Mouse (Mus musculus) neural tube, embryonic 13.5 days (tissue): Measurements from ENCODE around the gene Klf1. TPM values are rescaled to one million over a fixed set of nuclear protein-coding genes. Genes with fewer than 3 reads are reported as not detected.

Source experiments
- ATAC-seq: fragments of 200-750 bp; cut with Nextera tagmentation; 2 replicates; pipeline ENCODE4 v1.8.0; 2017; ENCODE audit warnings: low read depth, mild to moderate bottlenecking, moderate TSS enrichment, moderate library complexity
- H3K27ac ChIP-seq: fragments of 300-500 bp; sonication (generic); replicated peaks from 2 replicates; pipeline ENCODE4 v1.5.1; 2015; ENCODE audit warnings: moderate library complexity, mild to moderate bottlenecking, inconsistent platforms
- H3K27me3 ChIP-seq: fragments of 300-500 bp; sonication (generic); 2 replicates; pipeline ENCODE4 v1.6.1; 2015; ENCODE audit warnings: mild to moderate bottlenecking, inconsistent platforms
- H3K36me3 ChIP-seq: fragments of 300-500 bp; sonication (generic); 2 replicates; pipeline ENCODE4 v1.6.1; 2015; ENCODE audit warnings: mild to moderate bottlenecking, inconsistent platforms
- H3K4me1 ChIP-seq: fragments of 300-500 bp; sonication (generic); replicated peaks from 2 replicates; pipeline ENCODE4 v1.6.1; 2015; ENCODE audit warnings: inconsistent platforms
- H3K4me2 ChIP-seq: fragments of 300-500 bp; sonication (generic); 2 replicates; pipeline ENCODE4 v1.6.1; 2015; ENCODE audit warnings: inconsistent platforms, mild to moderate bottlenecking, moderate library complexity
- H3K4me3 ChIP-seq: fragments of 300-500 bp; sonication (generic); 2 replicates; pipeline ENCODE4 v1.5.1; 2015; ENCODE audit warnings: mild to moderate bottlenecking, inconsistent platforms
- H3K9ac ChIP-seq: fragments of 300-500 bp; sonication (generic); 2 replicates; pipeline ENCODE4 v1.6.1; 2015; ENCODE audit warnings: moderate library complexity, mild to moderate bottlenecking, inconsistent platforms
- H3K9me3 ChIP-seq: fragments of 300-500 bp; sonication (generic); 2 replicates; pipeline ENCODE4 v1.6.1; 2016; ENCODE audit warnings: inconsistent platforms
- WGBS: fragments of 180-500 bp; shearing (Covaris S2); methylation state at CpG from one replicate; pipeline ENCODE4 v1.1.7; 2015; 5-methylcytosine and 5-hydroxymethylcytosine counted together
- polyA plus RNA-seq: library from polyadenylated mRNA; unstranded; fragments of >200 nt; fragmentation: Nextera tagmentation; extraction: Ambion mirVana; gene quantifications from 2 replicates; pipeline ENCODE4 v1.2.1, GENCODE M21; 2015

The Klf1 gene
- polyA plus RNA-seq, 1 experiment from 2014 or later = 0.91 TPM

- Histone ChIP-seq H3K4me2 (no peak overlapping the region), H3K36me3 (peaks cover 95% of the 10 kb centered on the region), H3K4me1 (no peaks in the 10 kb centered on the region), H3K4me3 (no peak overlapping the region), H3K9ac (no peak overlapping the region), H3K9me3 (no peaks in the 10 kb centered on the region), H3K27ac (no peak overlapping the region), H3K27me3 (peaks cover 58% of the 10 kb centered on the region)
- WGBS = 85% methylated on average over 2 of the region's 2 CpGs
- no peak for ATAC-seq
Measured at GRCm38 (mm10) chr8:84921596-84921995, 19.9 kb downstream of the Klf1 start.

GRCm38 (mm10) chr8:84925557-84925956 is 23.8 kb downstream of the Klf1 start:
- 67% methylated on average over 7 of the region's 7 CpGs for WGBS

GRCm38 (mm10) chr8:84927513-84927912 is 25.8 kb downstream of the Klf1 start:
- H3K36me3 ChIP-seq = peaks cover 84% of the 10 kb centered on the region

More at GRCm38 (mm10) chr8:84925557-84925956, 23.8 kb downstream of the Klf1 start:
- H3K9me3 ChIP-seq = no peaks in the 10 kb centered on the region
- H3K36me3 ChIP-seq = peaks cover 85% of the 10 kb centered on the region
- no peak overlapping the region for H3K4me2 ChIP-seq
- peaks cover 12% of the 10 kb centered on the region for H3K4me1 ChIP-seq
- H3K9ac ChIP-seq = no peak overlapping the region
- ATAC-seq = no peak
- no peak overlapping the region for H3K27ac ChIP-seq
- H3K4me3 ChIP-seq = no peak overlapping the region
- H3K27me3 ChIP-seq = peaks cover 47% of the 10 kb centered on the region

GRCm38 (mm10) chr8:84928456-84929306 is 27.0 kb downstream of the Klf1 start:
- Histone ChIP-seq H3K36me3 (peaks cover 79% of the 10 kb centered on the region), H3K4me1 (peaks cover 14% of the 10 kb centered on the region), H3K4me2 (peak overlapping the region; percentile 52), H3K27me3 (peaks cover 50% of the 10 kb centered on the region), H3K27ac (no peak overlapping the region), H3K4me3 (peak overlapping the region; percentile 27), H3K9ac (peak overlapping the region; percentile 50), H3K9me3 (no peaks in the 10 kb centered on the region)
- 4% methylated on average over 48 of the region's 52 CpGs for WGBS
- peak; percentile 60; the same call in 1 of the 2 replicates for ATAC-seq

More at GRCm38 (mm10) chr8:84927513-84927912, 25.8 kb downstream of the Klf1 start:
- H3K4me1 ChIP-seq = peaks cover 12% of the 10 kb centered on the region
- H3K9ac ChIP-seq = no peak overlapping the region
- H3K4me2 ChIP-seq = no peak overlapping the region
- H3K27me3 ChIP-seq = peaks cover 46% of the 10 kb centered on the region
- no peak overlapping the region for H3K27ac ChIP-seq
- no peak for ATAC-seq
- H3K4me3 ChIP-seq = no peak overlapping the region
- 86% methylated on average over 1 of the region's 1 CpGs for WGBS
- H3K9me3 ChIP-seq = no peaks in the 10 kb centered on the region

GRCm38 (mm10) chr8:84930582-84930981 is 28.9 kb downstream of the Klf1 start:
- Histone ChIP-seq H3K27me3 (peaks cover 56% of the 10 kb centered on the region), H3K27ac (no peak overlapping the region), H3K9me3 (no peaks in the 10 kb centered on the region), H3K9ac (no peak overlapping the region), H3K4me2 (no peak overlapping the region), H3K4me1 (peaks cover 33% of the 10 kb centered on the region), H3K4me3 (no peak overlapping the region), H3K36me3 (peaks cover 60% of the 10 kb centered on the region)
- WGBS = 85% methylated on average over 13 of the region's 13 CpGs
- ATAC-seq = no peak

- Histone ChIP-seq H3K4me1 (peaks cover 43% of the 10 kb centered on the region), H3K9ac (peak overlapping the region; percentile 94), H3K27me3 (peaks cover 59% of the 10 kb centered on the region), H3K4me3 (peak overlapping the region; percentile 73), H3K9me3 (no peaks in the 10 kb centered on the region), H3K4me2 (peak overlapping the region; percentile 90), H3K27ac (no peak overlapping the region), H3K36me3 (peaks cover 33% of the 10 kb centered on the region)
- no peak for ATAC-seq
- 81% methylated on average over 16 of the region's 16 CpGs for WGBS
Measured at GRCm38 (mm10) chr8:84933767-84934559, 32.2 kb downstream of the Klf1 start.

- H3K4me2 ChIP-seq = peak overlapping the region; percentile 90
- peak; percentile 72 for ATAC-seq
- no peaks in the 10 kb centered on the region for H3K9me3 ChIP-seq
- peak overlapping the region; percentile 98 for H3K27ac ChIP-seq
- peaks cover 37% of the 10 kb centered on the region for H3K4me1 ChIP-seq
- peaks cover 30% of the 10 kb centered on the region for H3K36me3 ChIP-seq
- peaks cover 58% of the 10 kb centered on the region for H3K27me3 ChIP-seq
- under 1% methylated on average over 15 of the region's 15 CpGs for WGBS
- peak overlapping the region; percentile 73 for H3K4me3 ChIP-seq
- peak overlapping the region; percentile 94 for H3K9ac ChIP-seq
Measured at GRCm38 (mm10) chr8:84934860-84935259, 33.1 kb downstream of the Klf1 start.

GRCm38 (mm10) chr8:84935489-84935888 is 33.8 kb downstream of the Klf1 start:
- Histone ChIP-seq H3K27me3 (peaks cover 55% of the 10 kb centered on the region), H3K4me1 (peaks cover 37% of the 10 kb centered on the region), H3K36me3 (peaks cover 24% of the 10 kb centered on the region), H3K4me2 (peak overlapping the region; percentile 90), H3K9ac (peak overlapping the region; percentile 94), H3K27ac (peak overlapping the region; percentile 98), H3K4me3 (peak overlapping the region; percentile 73), H3K9me3 (no peaks in the 10 kb centered on the region)
- 4% methylated on average over 14 of the region's 14 CpGs for WGBS
- ATAC-seq = peak; percentile 36; the same call in 1 of the 2 replicates

GRCm38 (mm10) chr8:84936041-84936961 is 34.6 kb downstream of the Klf1 start:
- peaks cover 57% of the 10 kb centered on the region for H3K27me3 ChIP-seq
- no peaks in the 10 kb centered on the region for H3K9me3 ChIP-seq
- peaks cover 37% of the 10 kb centered on the region for H3K4me1 ChIP-seq
- 19% methylated on average over 23 of the region's 23 CpGs for WGBS
- peak; percentile 55 for ATAC-seq
- peaks cover 16% of the 10 kb centered on the region for H3K36me3 ChIP-seq
- peak overlapping the region; percentile 90 for H3K4me2 ChIP-seq
- peak overlapping the region; percentile 98 for H3K27ac ChIP-seq
- H3K4me3 ChIP-seq = peak overlapping the region; percentile 73
- H3K9ac ChIP-seq = peak overlapping the region; percentile 94

GRCm38 (mm10) chr8:84936962-84937546 is 35.3 kb downstream of the Klf1 start, which contains the start of gene Mast1:
Mast1 (minus strand) TSS chr8:84937359.
- ATAC-seq = peak; percentile 55
- H3K36me3 ChIP-seq = peaks cover 9% of the 10 kb centered on the region
- peak within 1 kb of the TSS; percentile 94 for H3K9ac ChIP-seq
- WGBS = under 1% methylated on average over 50 of the region's 50 CpGs
- peak within 1 kb of the TSS; percentile 73 for H3K4me3 ChIP-seq
- H3K27ac ChIP-seq = peak within 1 kb of the TSS; percentile 98
- H3K4me2 ChIP-seq = peak within 1 kb of the TSS; percentile 90
- H3K4me1 ChIP-seq = peaks cover 37% of the 10 kb centered on the region
- no peaks in the 10 kb centered on the region for H3K9me3 ChIP-seq
- peaks cover 53% of the 10 kb centered on the region for H3K27me3 ChIP-seq
